Mouse (Mus musculus) liver, embryonic 11.5 days (tissue): Measurements from ENCODE around the gene Cisd2. TPM values are rescaled to one million over a fixed set of nuclear protein-coding genes. Genes with fewer than 3 reads are reported as not detected.
A peak's percentile ranks its signal among the peaks of the same experiment; 100 is the strongest.

ENCODE experiments used
- ATAC-seq: fragments of 200-750 bp; cut with Nextera tagmentation; replicated peaks from 2 replicates; pipeline ENCODE4 v1.8.0; 2017; ENCODE audit warnings: moderate number of reproducible peaks, mild to moderate bottlenecking, moderate TSS enrichment, moderate library complexity; ENCODE audit not compliant: low FRiP score
- DNase-seq: peaks from one replicate; pipeline ENCODE4 v3.0.0-alpha.2; 2017; ENCODE audit warnings: low spot score
- H3K27ac ChIP-seq: fragments of 300-500 bp; sonication (generic); 2 replicates; pipeline ENCODE4 v1.5.1; 2014; ENCODE audit warnings: mild to moderate bottlenecking, low read depth, low read length, control low read depth
- H3K27me3 ChIP-seq: fragments of 300-500 bp; sonication (generic); replicated peaks from 2 replicates; pipeline ENCODE4 v1.6.1; 2014; ENCODE audit warnings: low read length, mixed read lengths; ENCODE audit not compliant: control insufficient read depth, insufficient read depth
- H3K36me3 ChIP-seq: fragments of 300-500 bp; sonication (generic); 2 replicates; pipeline ENCODE4 v1.6.1; 2014; ENCODE audit warnings: mild to moderate bottlenecking, low read length, moderate library complexity, mixed read lengths; ENCODE audit not compliant: control insufficient read depth, insufficient read depth
- H3K4me1 ChIP-seq: fragments of 300-500 bp; sonication (generic); replicated peaks from 2 replicates; pipeline ENCODE4 v1.6.1; 2014; ENCODE audit warnings: low read length, mixed read lengths; ENCODE audit not compliant: control insufficient read depth, insufficient read depth
- H3K4me2 ChIP-seq: fragments of 300-500 bp; sonication (generic); 2 replicates; pipeline ENCODE4 v1.6.1; 2014; ENCODE audit warnings: mild to moderate bottlenecking, control low read depth, moderate library complexity
- H3K4me3 ChIP-seq: fragments of 300-500 bp; sonication (generic); 2 replicates; pipeline ENCODE4 v1.5.1; 2014; ENCODE audit warnings: low read depth, low read length, control low read depth
- H3K9ac ChIP-seq: fragments of 300-500 bp; sonication (generic); 2 replicates; pipeline ENCODE4 v1.6.1; 2014; ENCODE audit warnings: low read depth, low read length, control low read depth
- H3K9me3 ChIP-seq: fragments of 300-500 bp; sonication (generic); 2 replicates; pipeline ENCODE4 v1.6.1; 2016; ENCODE audit warnings: low read length, inconsistent platforms, mixed read lengths; ENCODE audit not compliant: control insufficient read depth
- WGBS: fragments of 180-500 bp; shearing (Covaris S2); extraction: QIAGEN DNeasy Blood & Tissue Kit; methylation state at CpG from one replicate; pipeline ENCODE4 v1.1.7; 2014; 5-methylcytosine and 5-hydroxymethylcytosine counted together
- polyA plus RNA-seq: library from polyadenylated mRNA; unstranded; fragments of >200 nt; fragmentation: Nextera tagmentation; extraction: Ambion mirVana; gene quantifications from 2 replicates; pipeline ENCODE4 v1.2.1, GENCODE M21; 2014

Cisd2 gene
- polyA plus RNA-seq, 1 experiment from 2014 or later = 58.1 TPM

DNA sequence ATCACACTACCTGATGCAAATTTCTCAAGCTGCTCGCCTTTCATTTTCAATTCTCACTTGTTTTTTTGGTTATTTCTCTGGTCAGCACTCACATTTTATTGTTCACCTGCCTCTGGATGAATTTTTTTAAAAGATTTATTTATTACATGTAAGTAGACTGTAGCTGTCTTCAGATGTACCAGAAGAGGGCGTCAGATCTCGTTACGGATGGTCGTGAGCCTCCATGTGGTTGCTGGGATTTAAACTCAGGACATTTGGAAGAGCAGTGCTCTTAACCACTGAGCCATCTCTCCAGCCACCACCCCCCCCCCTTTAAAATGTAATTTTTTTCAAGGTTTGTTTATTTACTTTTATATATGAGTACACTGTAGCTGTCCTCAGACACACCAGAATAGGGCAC, 19.9 kb downstream of the Cisd2 start:
- Histone ChIP-seq H3K36me3 (peaks cover 9% of the 10 kb centered on the region), H3K9me3 (no peaks in the 10 kb centered on the region), H3K4me1 (no peaks in the 10 kb centered on the region), H3K27me3 (no peaks in the 10 kb centered on the region), H3K4me3 (no peak overlapping the region), H3K4me2 (no peak overlapping the region), H3K27ac (no peak overlapping the region), H3K9ac (no peak overlapping the region)
- 76% methylated on average over 5 of the region's 5 CpGs for WGBS
- DNase-seq (no peak), ATAC-seq (no peak)

DNA sequence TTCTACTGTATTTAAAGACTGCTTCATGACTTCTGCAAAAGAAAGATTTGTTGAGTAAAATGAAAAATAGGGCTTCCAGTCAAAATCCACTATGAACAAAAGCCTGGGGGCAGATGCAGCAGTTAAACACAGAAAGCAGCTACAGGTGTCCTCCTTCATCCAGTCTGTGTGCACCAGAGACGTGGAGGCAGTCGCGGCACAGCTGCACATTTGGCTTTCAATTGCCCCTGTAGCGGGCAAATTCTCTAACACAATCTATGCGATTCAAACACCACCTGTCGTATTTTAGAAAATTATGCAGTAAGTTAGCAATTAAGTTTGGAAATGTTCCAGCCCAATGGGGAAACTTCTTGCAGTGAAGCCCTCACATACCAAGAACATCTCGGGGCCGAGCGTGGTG, 20.5 kb downstream of the Cisd2 start:
- Histone ChIP-seq H3K27me3 (no peaks in the 10 kb centered on the region), H3K4me3 (no peak overlapping the region), H3K9ac (no peak overlapping the region), H3K9me3 (no peaks in the 10 kb centered on the region), H3K36me3 (peaks cover 9% of the 10 kb centered on the region), H3K27ac (no peak overlapping the region), H3K4me2 (no peak overlapping the region), H3K4me1 (no peaks in the 10 kb centered on the region)
- no peak for ATAC-seq
- 84% methylated on average over 9 of the region's 9 CpGs for WGBS
- DNase-seq = no peak

DNA sequence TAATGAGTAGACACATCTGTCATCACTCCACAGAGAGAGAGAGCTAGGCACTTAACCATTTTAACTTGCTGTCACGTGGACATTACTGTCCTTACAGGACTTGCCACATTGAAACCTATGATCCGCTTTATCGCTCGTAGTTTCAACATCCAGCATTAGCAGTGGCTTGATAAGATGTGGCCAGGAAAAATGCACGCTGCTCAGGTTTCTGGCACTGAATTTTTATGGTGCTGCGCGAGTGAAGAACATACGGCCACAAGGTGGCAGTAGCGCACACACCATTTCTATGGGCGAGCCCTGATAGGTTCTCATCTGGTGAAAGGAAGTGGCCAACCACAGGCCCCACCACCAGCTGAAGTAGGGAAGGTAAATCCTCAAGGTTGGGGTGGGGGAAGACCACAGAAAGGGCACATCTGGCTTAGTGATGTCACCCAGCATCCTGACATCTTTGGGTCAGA, 21.5 kb downstream of the Cisd2 start:
- H3K9ac ChIP-seq = no peak overlapping the region
- 0 out of 2 replicates have a peak, but pooled peaks cover 2% of the 10 kb centered on the region for H3K4me1 ChIP-seq
- H3K36me3 ChIP-seq = peaks cover 8% of the 10 kb centered on the region
- no peak overlapping the region for H3K4me3 ChIP-seq
- 0 out of 2 replicates have a peak overlapping the region, but pooled peaks have one; percentile 17 for H3K4me2 ChIP-seq
- peak; percentile 64 for ATAC-seq
- no peak overlapping the region for H3K27ac ChIP-seq
- peak; percentile 78 for DNase-seq
- H3K9me3 ChIP-seq = no peaks in the 10 kb centered on the region
- no peaks in the 10 kb centered on the region for H3K27me3 ChIP-seq
- WGBS = 6% methylated on average over 10 of the region's 10 CpGs

DNA sequence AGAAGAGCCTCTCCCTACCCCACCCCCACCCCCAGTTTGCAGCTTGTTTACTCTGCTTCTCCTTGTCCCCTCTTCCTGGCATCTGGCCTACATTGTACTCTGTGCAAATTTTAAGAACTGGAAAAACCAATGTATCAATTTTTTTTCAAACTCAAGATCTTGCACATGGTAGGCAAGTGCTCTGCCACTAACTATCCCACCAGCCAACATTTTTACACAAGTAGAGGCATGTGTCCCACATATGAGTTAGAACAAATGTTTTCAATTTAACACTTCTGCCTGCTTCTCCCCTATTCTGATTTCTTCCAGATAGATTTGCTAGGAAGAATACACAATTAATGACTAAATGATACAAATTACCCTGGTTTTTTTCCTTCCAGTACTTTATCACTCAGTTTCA, 26.6 kb downstream of the Cisd2 start:
- Histone ChIP-seq H3K4me1 (peaks cover 2% of the 10 kb centered on the region; the same call in 1 of the 2 replicates), H3K4me3 (no peak overlapping the region), H3K27ac (no peak overlapping the region), H3K4me2 (no peak overlapping the region), H3K27me3 (no peaks in the 10 kb centered on the region), H3K9me3 (no peaks in the 10 kb centered on the region), H3K9ac (no peak overlapping the region), H3K36me3 (no peaks in the 10 kb centered on the region)
- DNase-seq (no peak), ATAC-seq (no peak)

DNA sequence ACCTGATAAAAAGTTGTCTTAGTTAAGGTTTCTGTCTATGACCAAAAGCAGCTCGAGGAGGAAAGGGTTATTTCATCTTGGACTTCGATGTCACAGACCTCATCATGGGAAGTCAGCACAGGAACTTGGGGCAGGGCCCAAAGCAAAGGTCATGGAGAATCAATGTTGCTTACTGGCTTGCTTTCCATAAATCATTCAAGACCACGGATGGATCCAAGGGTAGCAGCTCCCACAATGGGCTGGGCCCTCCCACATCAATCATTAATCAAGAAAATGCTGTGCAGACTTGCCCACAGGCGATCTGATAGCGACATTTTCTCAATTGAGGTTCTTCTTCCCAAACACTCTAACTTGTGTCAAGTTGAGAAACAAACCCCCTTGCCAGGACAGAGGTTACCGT, 27.6 kb downstream of the Cisd2 start:
- H3K36me3 ChIP-seq = no peaks in the 10 kb centered on the region
- no peaks in the 10 kb centered on the region for H3K9me3 ChIP-seq
- H3K4me2 ChIP-seq = no peak overlapping the region
- 55% methylated on average over 6 of the region's 6 CpGs for WGBS
- DNase-seq = no peak
- H3K4me3 ChIP-seq = no peak overlapping the region
- no peak overlapping the region for H3K27ac ChIP-seq
- no peak overlapping the region for H3K9ac ChIP-seq
- H3K4me1 ChIP-seq = peaks cover 2% of the 10 kb centered on the region; the same call in 1 of the 2 replicates
- no peak; the same call in 1 of the 2 replicates for ATAC-seq
- no peaks in the 10 kb centered on the region for H3K27me3 ChIP-seq

DNA sequence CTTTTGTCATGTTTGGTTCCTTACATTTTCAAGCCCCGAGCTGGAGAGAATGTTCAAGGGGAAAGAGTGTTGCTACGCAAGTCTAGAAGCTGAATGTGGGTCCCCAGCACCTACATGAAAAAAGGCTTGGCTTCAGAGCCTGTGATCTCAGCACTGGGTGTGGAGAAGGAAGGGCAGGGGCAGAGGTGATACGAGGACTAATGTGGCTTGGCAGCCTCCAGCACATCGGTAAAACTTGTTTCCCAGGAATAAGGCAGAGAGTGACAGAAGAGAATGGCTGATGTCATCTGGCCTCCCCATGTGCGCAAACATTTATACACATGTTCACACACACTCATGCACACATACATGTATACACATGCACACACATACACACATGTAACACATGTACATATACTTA, 28.6 kb downstream of the Cisd2 start:
- H3K27me3 ChIP-seq = no peaks in the 10 kb centered on the region
- ATAC-seq (no peak), DNase-seq (no peak)
- no peaks in the 10 kb centered on the region for H3K36me3 ChIP-seq
- H3K9me3 ChIP-seq = no peaks in the 10 kb centered on the region
- H3K4me3 ChIP-seq = no peak overlapping the region
- peaks cover 2% of the 10 kb centered on the region; the same call in 1 of the 2 replicates for H3K4me1 ChIP-seq
- 83% methylated on average over 5 of the region's 5 CpGs for WGBS
- H3K9ac ChIP-seq = no peak overlapping the region
- H3K4me2 ChIP-seq = no peak overlapping the region
- H3K27ac ChIP-seq = no peak overlapping the region

DNA sequence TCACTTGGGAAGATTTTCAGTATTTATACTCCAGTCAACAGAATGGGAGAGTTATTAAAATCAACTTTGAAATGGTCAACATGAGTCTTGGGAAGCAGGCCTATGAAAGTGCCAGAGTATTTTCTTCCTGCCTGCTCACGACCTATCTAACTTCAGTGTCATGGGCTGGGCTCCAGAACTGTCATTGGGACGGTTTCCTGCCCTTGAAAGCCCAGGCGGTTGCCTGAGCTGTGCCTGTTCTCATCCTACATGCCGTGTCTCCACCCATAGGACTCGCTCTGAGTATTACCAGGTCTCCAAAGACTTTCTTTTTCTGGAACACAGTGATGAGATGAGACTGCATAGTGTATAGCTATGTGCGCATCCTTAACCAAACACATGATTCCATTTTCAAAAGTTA, 30.5 kb downstream of the Cisd2 start:
- Histone ChIP-seq H3K4me1 (peaks cover 2% of the 10 kb centered on the region; the same call in 1 of the 2 replicates), H3K9ac (no peak overlapping the region), H3K9me3 (no peaks in the 10 kb centered on the region), H3K27me3 (no peaks in the 10 kb centered on the region), H3K27ac (no peak overlapping the region), H3K4me3 (no peak overlapping the region), H3K4me2 (no peak overlapping the region), H3K36me3 (no peaks in the 10 kb centered on the region)
- WGBS = 57% methylated on average over 6 of the region's 6 CpGs
- ATAC-seq (no peak), DNase-seq (no peak)

DNA sequence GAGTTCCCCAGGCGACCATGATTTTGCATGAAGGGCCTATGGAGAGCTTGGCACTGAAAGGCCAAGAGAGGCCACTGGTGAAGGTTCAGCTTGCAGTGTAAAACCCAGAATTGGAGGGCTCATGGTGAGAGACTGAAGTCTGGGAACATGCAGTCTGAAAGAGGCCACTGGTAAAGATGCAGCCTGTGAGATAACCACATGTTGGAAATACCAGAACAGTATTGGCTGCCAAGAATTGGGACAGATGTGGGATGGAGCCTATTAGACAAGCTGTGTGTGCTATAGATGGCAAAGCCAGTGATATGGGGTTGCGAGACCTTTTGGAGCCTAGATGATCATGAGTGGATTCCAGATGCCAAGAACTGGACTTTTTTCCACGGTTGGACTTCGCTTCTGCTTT, 43.9 kb downstream of the Cisd2 start:
- Histone ChIP-seq H3K4me1 (no peaks in the 10 kb centered on the region), H3K4me2 (no peak overlapping the region), H3K27ac (no peak overlapping the region), H3K27me3 (no peaks in the 10 kb centered on the region), H3K9me3 (no peaks in the 10 kb centered on the region), H3K4me3 (no peak overlapping the region), H3K9ac (no peak overlapping the region), H3K36me3 (no peaks in the 10 kb centered on the region)
- ATAC-seq (no peak), DNase-seq (no peak)
- 88% methylated on average over 4 of the region's 4 CpGs for WGBS

DNA sequence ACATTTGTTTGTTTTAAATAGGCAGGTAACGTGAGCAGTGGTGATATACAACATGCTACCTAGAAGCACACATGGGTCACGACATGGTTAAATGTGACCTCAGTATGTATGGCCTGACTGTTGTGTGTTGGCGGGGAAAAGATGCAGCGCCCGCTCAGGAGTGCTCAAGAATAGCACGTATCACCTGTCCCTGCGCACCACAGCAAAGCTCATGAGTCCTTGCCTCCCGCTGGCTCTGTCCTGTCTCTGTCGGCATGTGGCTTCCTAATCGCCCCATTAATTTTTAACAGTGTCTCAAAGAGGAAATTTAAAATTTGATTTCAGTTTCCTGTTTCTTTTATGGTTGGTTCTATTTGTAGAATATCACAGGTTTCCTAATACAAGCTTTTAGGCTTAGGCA, 46.3 kb downstream of the Cisd2 start:
- Histone ChIP-seq H3K4me3 (no peak overlapping the region), H3K9me3 (no peaks in the 10 kb centered on the region), H3K4me2 (no peak overlapping the region), H3K9ac (no peak overlapping the region), H3K4me1 (no peaks in the 10 kb centered on the region), H3K27me3 (no peaks in the 10 kb centered on the region), H3K27ac (no peak overlapping the region), H3K36me3 (no peaks in the 10 kb centered on the region)
- ATAC-seq = no peak
- 82% methylated on average over 10 of the region's 10 CpGs for WGBS
- no peak for DNase-seq
